16 mouse cellular contexts compared by ENCODE assay signal in the genomic region with DNA sequence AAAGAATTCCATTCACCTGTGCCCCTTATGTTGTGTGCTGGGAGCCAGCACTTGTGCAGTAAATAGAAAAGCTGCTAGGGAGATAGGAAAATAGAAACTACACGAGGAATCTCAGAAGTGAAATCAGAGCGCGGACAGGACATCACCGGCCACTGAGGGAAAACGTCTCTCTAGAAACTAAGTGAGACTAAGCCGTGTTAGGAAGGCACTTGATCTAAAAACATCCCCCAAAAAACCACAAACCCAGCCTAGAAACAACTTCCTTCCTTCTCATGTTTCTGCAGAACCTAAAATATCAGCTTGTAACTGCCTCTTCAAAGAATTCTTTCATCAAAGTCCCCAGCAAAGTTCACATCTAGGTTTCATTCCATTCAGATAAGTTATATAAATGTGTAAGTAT. TPM values are rescaled to one million over a fixed set of nuclear protein-coding genes. Genes with fewer than 3 reads are reported as not detected.
A peak's percentile ranks its signal among the peaks of the same experiment; 100 is the strongest.
DNase-seq lines count a peak whose midpoint lies in the region; TF ChIP-seq lines count a peak whose summit lies in the region.
"Had no signal": no experiment of that assay in that cellular context is flagged by ENCODE, and none has a peak within 500 bp of the region (broad histone marks: within the 10 kb centered on the region; RNA-seq: fewer than 3 reads in every experiment).

No protein-coding gene starts in this region.

- no peak for TF ChIP-seq EP300 in heart, adult 2 months (IDR thresholded peaks at IDR 0.05; ENCODE audit: insufficient read depth, low read depth, low read length)

- no peak for TF ChIP-seq POLR2A in heart, adult 2 months (IDR thresholded peaks at IDR 0.05; ENCODE audit: insufficient read depth, low read depth, low read length)
- no peak for TF ChIP-seq POLR2A in spleen, adult 2 months (IDR thresholded peaks at IDR 0.05; ENCODE audit: low read depth, low read length)

- intact Hi-C loops in heart, adult 2 months (cut with DNase I): no loop called here

- no peak overlapping the region for H3K4me3 ChIP-seq in heart, adult 2 months
- H3K4me3 ChIP-seq in spleen, adult 2 months (ENCODE audit: extremely low read depth, insufficient read depth, insufficient read length): peak overlapping the region; percentile 38
- H3K4me3 ChIP-seq: forebrain, embryonic 10.5 days; hindbrain, embryonic 15.5 days; lung, embryonic 15.5 days; midbrain, embryonic 15.5 days; neural tube, embryonic 15.5 days had no signal

- WGBS in heart, adult 2 months: 7% methylated on average over 6 of the region's 6 CpGs
- 7% methylated on average over 6 of the region's 6 CpGs for WGBS in spleen, adult 2 months

- peak overlapping the region; percentile 8; the same call in 1 of the 2 replicates for H3K27ac ChIP-seq in heart, adult 2 months
- H3K27ac ChIP-seq in spleen, adult 2 months (ENCODE audit: insufficient read depth, low read length): peak overlapping the region; percentile 64; the same call in 1 of the 2 replicates
- H3K27ac ChIP-seq: forebrain, embryonic 10.5 days; hindbrain, embryonic 15.5 days; lung, embryonic 15.5 days; midbrain, embryonic 15.5 days; neural tube, embryonic 15.5 days had no signal

- TF ChIP-seq CTCF in heart, adult 2 months (IDR thresholded peaks at IDR 0.05): no peak
- no peak for TF ChIP-seq CTCF in spleen, adult 2 months (IDR thresholded peaks at IDR 0.05; ENCODE audit: extremely low read depth, insufficient read depth, insufficient read length, insufficient replicate concordance)

- H3K9ac ChIP-seq in heart, adult 2 months (ENCODE audit: low read depth, low read length): 0 out of 2 replicates have a peak overlapping the region, but pooled peaks have one; percentile 25
- H3K9ac ChIP-seq: hindbrain, embryonic 15.5 days; lung, embryonic 15.5 days; midbrain, embryonic 15.5 days; neural tube, embryonic 15.5 days had no signal

- no peaks in the 10 kb centered on the region for H3K27me3 ChIP-seq in heart, adult 2 months (ENCODE audit: control insufficient read depth, insufficient read depth, low read length)
- H3K27me3 ChIP-seq in spleen, adult 2 months (ENCODE audit: control insufficient read depth, insufficient read depth, low read length): no peaks in the 10 kb centered on the region
- H3K27me3 ChIP-seq: hindbrain, embryonic 15.5 days; lung, embryonic 15.5 days; midbrain, embryonic 15.5 days; neural tube, embryonic 15.5 days had no signal

- peaks cover 20% of the 10 kb centered on the region for H3K4me1 ChIP-seq in heart, adult 2 months (ENCODE audit: control insufficient read depth, insufficient read depth, low read length)
- peaks cover 15% of the 10 kb centered on the region for H3K4me1 ChIP-seq in spleen, adult 2 months (ENCODE audit: control insufficient read depth, insufficient read depth, insufficient read length)
- H3K4me1 ChIP-seq: hindbrain, embryonic 15.5 days; midbrain, embryonic 15.5 days; neural tube, embryonic 15.5 days had no signal

- peaks cover 2% of the 10 kb centered on the region; the same call in 1 of the 2 replicates for H3K79me2 ChIP-seq in heart, adult 2 months (replicated peaks; ENCODE audit: control insufficient read depth, insufficient read depth, low read length)

- peaks cover 19% of the 10 kb centered on the region for H3K36me3 ChIP-seq in heart, adult 2 months (ENCODE audit: control insufficient read depth, insufficient read depth, low read length)
- H3K36me3 ChIP-seq in spleen, adult 2 months (ENCODE audit: control insufficient read depth, insufficient read depth, low read length): no peaks in the 10 kb centered on the region
- H3K36me3 ChIP-seq: forebrain, embryonic 10.5 days; hindbrain, embryonic 15.5 days; lung, embryonic 15.5 days; midbrain, embryonic 15.5 days; neural tube, embryonic 15.5 days had no signal

- no peak for DNase-seq in heart, adult 2 months
- no peak for DNase-seq in heart, adult 8-10 months (ENCODE audit: low spot score)
- peak; percentile 23 to 64 for DNase-seq in spleen, adult 2 months (ENCODE audit: low read depth in 1 of 2, low spot score in 2 of 2)
- no peak for DNase-seq in spleen, postnatal 4 days (ENCODE audit: low spot score in 2 of 2)
- peak; percentile 89 for DNase-seq in induced T-regulatory cell, adult 2 months (ENCODE audit: low read depth)
- peak; percentile 23 for DNase-seq in thymus, postnatal 25 days
- no peak for DNase-seq in gastrocnemius, adult 8-10 months (ENCODE audit: low spot score in 2 of 2)
- DNase-seq in urinary bladder, postnatal 14 days (ENCODE audit: low spot score): no peak
- DNase-seq: adrenal gland, postnatal 25 days; left cerebral cortex, postnatal 4 days; right cerebral cortex, postnatal 14 days had no signal

RNA-seq across cellular contexts. Expression of gene Cobll1, which starts 50.6 kb away (rescaled TPM):
- total RNA-seq in heart, adult 2 months (2021): 10 to 100 TPM; 53.3 to 76.8 TPM
- polyA plus RNA-seq in heart, adult 2 months (2012; rRNA removed): 19.3 and 35.1 TPM in 2 replicates
- 10 to 100 TPM; 62.1 to 74.3 (median 67.0) TPM for total RNA-seq in heart, adult 8-10 months (2022)
- 5.4 and 7.3 TPM in 2 replicates for polyA plus RNA-seq in spleen, adult 2 months (2012; rRNA removed)
- 1 to 10 TPM; 4.0 to 5.1 (median 4.4) TPM for total RNA-seq in gastrocnemius, adult 8-10 months (2022)

Comparison
In these comparisons a context has a peak if more than half of its experiments do, and no peak if none do; other contexts are left out.
1. DNase-seq: peak in spleen, adult 2 months (2 of 2), induced T-regulatory cell, adult 2 months (single experiment) and thymus, postnatal 25 days (single experiment); none in heart, adult 2 months (0 of 2), heart, adult 8-10 months (single experiment), spleen, postnatal 4 days (0 of 2), gastrocnemius, adult 8-10 months (0 of 2) and urinary bladder, postnatal 14 days (single experiment).
2. RNA of gene Cobll1, which starts 50.6 kb away (total RNA-seq): 53.3 to 76.8 TPM in heart, adult 2 months and 62.1 to 74.3 TPM in heart, adult 8-10 months; 4.0 to 5.1 TPM in gastrocnemius, adult 8-10 months; every median in the first group is over 4 times any median in the second.